Mouse (Mus musculus) forebrain, embryonic 14.5 days (tissue): ENCODE results near the gene Fxyd6. TPM values are rescaled to one million over a fixed set of nuclear protein-coding genes. Genes with fewer than 3 reads are reported as not detected.

Experiments used
- ATAC-seq: fragments of 200-750 bp; cut with Nextera tagmentation; 2 replicates; pipeline ENCODE4 v1.8.0; 2017; ENCODE audit warnings: mild to moderate bottlenecking, moderate library complexity
- DNase-seq: peaks from one replicate; pipeline ENCODE4 v3.0.0-alpha.2; 2015; ENCODE audit warnings: low spot score
- H3K27ac ChIP-seq: fragments of 300-500 bp; sonication (generic); 2 replicates; pipeline ENCODE4 v1.5.1; 2014; ENCODE audit warnings: low read depth, mild to moderate bottlenecking, control low read depth, low read length, moderate library complexity
- H3K27me3 ChIP-seq: fragments of 300-500 bp; sonication (generic); replicated peaks from 2 replicates; pipeline ENCODE4 v1.6.1; 2014; ENCODE audit warnings: low read length, control low read depth, mixed read lengths; ENCODE audit not compliant: control insufficient read depth, insufficient read depth
- H3K36me3 ChIP-seq: fragments of 300-500 bp; sonication (generic); 2 replicates; pipeline ENCODE4 v1.6.1; 2014; ENCODE audit warnings: low read length, control low read depth; ENCODE audit not compliant: control insufficient read depth, insufficient read depth
- H3K4me1 ChIP-seq: fragments of 300-500 bp; sonication (generic); 2 replicates; pipeline ENCODE4 v1.6.1; 2014; ENCODE audit warnings: antibody characterized with exemption, low read length, control low read depth; ENCODE audit not compliant: control insufficient read depth, insufficient read depth
- H3K4me2 ChIP-seq: fragments of 300-500 bp; sonication (generic); 2 replicates; pipeline ENCODE4 v1.6.1; 2014; ENCODE audit warnings: mild to moderate bottlenecking, control low read depth, low read length
- H3K4me3 ChIP-seq: fragments of 300-500 bp; sonication (generic); 2 replicates; pipeline ENCODE4 v1.5.1; 2014; ENCODE audit warnings: low read depth, low read length, control low read depth
- H3K9ac ChIP-seq: fragments of 300-500 bp; sonication (generic); 2 replicates; pipeline ENCODE4 v1.6.1; 2014; ENCODE audit warnings: mild to moderate bottlenecking, low read length, control low read depth, moderate library complexity
- H3K9me3 ChIP-seq: fragments of 300-500 bp; sonication (generic); replicated peaks from 2 replicates; pipeline ENCODE4 v1.6.1; 2016; ENCODE audit warnings: low read length, control low read depth, mixed read lengths; ENCODE audit not compliant: control insufficient read depth
- WGBS: fragments of 180-500 bp; shearing (Covaris S2); extraction: QIAGEN DNeasy Blood & Tissue Kit; methylation state at CpG from one replicate; pipeline ENCODE4 v1.1.7; 2014; 5-methylcytosine and 5-hydroxymethylcytosine counted together
- polyA plus RNA-seq: library from polyadenylated mRNA; unstranded; fragments of >200 nt; fragmentation: Nextera tagmentation; extraction: Ambion mirVana; gene quantifications from 2 replicates; pipeline ENCODE4 v1.2.1, GENCODE M21; 2014

Fxyd6 gene
- polyA plus RNA-seq, 1 experiment from 2014 or later, result 355 TPM

DNA sequence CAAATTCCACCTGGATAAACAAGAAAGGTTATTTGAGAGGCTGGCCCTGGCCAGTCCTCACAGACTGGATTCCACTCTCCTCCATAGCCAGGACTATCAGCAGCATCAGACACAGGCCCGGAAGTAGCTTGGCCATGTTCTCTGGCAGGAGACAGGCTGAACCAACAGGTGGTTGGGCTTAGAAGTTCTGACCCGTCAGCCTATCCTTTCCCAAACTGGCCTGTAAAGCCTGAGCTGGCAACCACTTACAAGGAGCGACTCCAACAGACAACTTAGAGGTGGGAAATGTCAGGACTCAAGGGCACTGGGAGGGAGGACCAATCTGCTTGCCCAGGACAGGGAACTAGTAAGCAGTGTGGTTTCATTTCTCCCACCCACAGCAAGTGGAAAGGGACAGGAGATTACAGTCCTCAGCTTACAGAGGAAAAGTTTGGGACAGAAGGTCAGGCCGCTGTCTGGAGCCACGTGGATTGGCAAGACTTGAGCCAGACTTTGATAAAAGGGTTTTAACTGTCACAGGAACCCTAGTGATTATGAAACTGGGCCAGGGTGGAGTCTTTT, 1.6 kb upstream of the Fxyd6 start:
- ATAC-seq, result no peak
- H3K4me1 ChIP-seq, result peaks cover 9% of the 10 kb centered on the region
- H3K36me3 ChIP-seq, result no peaks in the 10 kb centered on the region
- H3K4me3 ChIP-seq, result no peak overlapping the region
- H3K27ac ChIP-seq, result no peak overlapping the region
- no peaks in the 10 kb centered on the region for H3K27me3 ChIP-seq
- DNase-seq, result no peak
- H3K9ac ChIP-seq, result no peak overlapping the region
- 86% methylated on average over 5 of the region's 5 CpGs for WGBS
- no peaks in the 10 kb centered on the region for H3K9me3 ChIP-seq
- H3K4me2 ChIP-seq, result no peak overlapping the region

DNA sequence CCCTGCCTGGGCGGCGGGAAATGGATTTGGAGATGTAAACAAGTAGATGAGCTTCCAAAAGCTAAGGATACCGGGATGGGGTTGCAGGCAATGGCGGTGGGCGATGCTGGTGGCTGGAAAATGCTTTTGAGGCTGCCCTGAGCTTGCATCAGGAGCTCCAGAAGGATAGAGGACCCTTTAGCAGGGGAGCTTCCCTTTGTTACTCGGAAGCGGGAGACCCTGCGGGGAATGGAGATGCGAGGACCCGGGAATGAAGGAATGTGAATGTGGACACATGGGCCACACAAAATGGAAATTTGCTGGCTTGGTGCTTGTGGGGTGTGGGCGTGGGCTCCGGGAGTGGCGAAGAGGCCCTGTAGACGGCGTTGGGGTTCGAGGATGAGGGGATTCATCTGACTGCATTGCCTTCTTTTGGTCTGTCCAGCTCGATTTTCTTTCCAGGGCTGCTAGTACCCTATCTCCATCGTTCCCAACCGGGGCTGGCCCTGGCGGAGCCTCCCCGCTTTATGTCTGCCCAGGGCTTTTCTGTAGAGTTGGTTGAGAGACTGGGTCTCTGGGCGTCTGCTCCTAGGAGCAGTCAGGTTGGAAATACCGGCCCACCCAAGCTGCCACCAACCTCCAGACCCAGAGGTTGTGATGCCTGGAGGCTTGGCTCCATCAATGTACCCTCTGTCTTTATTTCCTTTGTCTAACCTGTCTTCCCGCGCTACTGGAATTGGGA, 791 bp downstream of the Fxyd6 start:
- Histone ChIP-seq H3K27me3 (no peaks in the 10 kb centered on the region), H3K4me1 (peaks cover 9% of the 10 kb centered on the region), H3K36me3 (peaks cover 5% of the 10 kb centered on the region; the same call in 1 of the 2 replicates), H3K4me3 (peak overlapping the region; percentile 73), H3K9me3 (no peaks in the 10 kb centered on the region), H3K27ac (peak overlapping the region; percentile 86), H3K9ac (peak overlapping the region; percentile 81), H3K4me2 (peak overlapping the region; percentile 76)
- peak; percentile 46 for DNase-seq
- 2% methylated on average over 25 of the region's 25 CpGs for WGBS
- ATAC-seq, result peak; percentile 49

DNA sequence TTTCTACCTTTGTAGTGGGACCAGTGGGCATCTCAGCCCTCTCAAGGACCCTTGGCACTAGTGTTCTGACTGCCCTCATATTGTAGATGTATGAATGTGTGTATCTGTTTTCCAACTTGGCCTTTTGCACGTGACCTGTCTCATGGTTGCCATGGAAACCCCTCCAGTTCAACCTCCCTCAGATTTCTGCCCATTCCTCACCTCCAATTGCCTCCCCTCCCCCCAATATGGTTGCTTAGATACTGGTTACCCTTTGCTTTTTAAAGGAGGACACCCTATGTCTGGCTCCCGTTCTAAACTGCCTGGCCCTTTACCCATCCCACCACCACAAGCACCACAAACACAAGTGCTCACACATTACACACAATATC, 1.3 kb downstream of the Fxyd6 start:
- peak; percentile 85 for DNase-seq
- WGBS, result 7% methylated on average over 2 of the region's 2 CpGs
- peak overlapping the region; percentile 76 for H3K4me2 ChIP-seq

DNA sequence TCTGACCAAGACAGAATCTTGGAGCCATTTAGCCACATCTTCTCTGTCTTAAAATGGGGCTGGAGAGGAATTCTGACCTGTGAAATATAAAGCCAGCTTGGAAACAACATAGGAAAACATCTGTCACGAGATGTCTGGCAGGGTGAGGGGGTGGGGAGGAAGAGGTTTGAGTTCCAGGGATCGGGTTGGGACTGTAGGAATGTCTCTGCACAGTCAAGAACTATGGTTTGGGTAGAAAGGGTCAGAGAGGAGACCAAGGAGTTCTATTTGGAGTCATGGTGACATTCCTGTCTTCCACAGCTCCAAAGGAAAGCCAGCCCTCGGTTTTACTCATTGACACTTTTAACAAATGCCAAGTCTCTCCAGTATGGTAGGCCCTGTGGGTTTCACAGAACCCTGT, 3.9 kb downstream of the Fxyd6 start:
- H3K4me1 ChIP-seq, result peaks cover 13% of the 10 kb centered on the region
- no peaks in the 10 kb centered on the region for H3K27me3 ChIP-seq
- H3K4me2 ChIP-seq, result no peak overlapping the region
- peaks cover 14% of the 10 kb centered on the region; the same call in 1 of the 2 replicates for H3K36me3 ChIP-seq
- DNase-seq (no peak), ATAC-seq (no peak)
- H3K4me3 ChIP-seq, result no peak overlapping the region
- H3K9me3 ChIP-seq, result no peaks in the 10 kb centered on the region
- 92% methylated on average over 3 of the region's 3 CpGs for WGBS
- H3K27ac ChIP-seq, result no peak overlapping the region
- no peak overlapping the region for H3K9ac ChIP-seq

More for the DNA sequence above, 1.3 kb downstream of the Fxyd6 start:
- no peaks in the 10 kb centered on the region for H3K9me3 ChIP-seq
- H3K4me1 ChIP-seq, result peaks cover 9% of the 10 kb centered on the region
- peak; percentile 44 for ATAC-seq
- H3K36me3 ChIP-seq, result peaks cover 8% of the 10 kb centered on the region; the same call in 1 of the 2 replicates
- H3K27ac ChIP-seq, result peak overlapping the region; percentile 86
- no peaks in the 10 kb centered on the region for H3K27me3 ChIP-seq
- H3K4me3 ChIP-seq, result peak overlapping the region; percentile 73
- peak overlapping the region; percentile 81 for H3K9ac ChIP-seq

DNA sequence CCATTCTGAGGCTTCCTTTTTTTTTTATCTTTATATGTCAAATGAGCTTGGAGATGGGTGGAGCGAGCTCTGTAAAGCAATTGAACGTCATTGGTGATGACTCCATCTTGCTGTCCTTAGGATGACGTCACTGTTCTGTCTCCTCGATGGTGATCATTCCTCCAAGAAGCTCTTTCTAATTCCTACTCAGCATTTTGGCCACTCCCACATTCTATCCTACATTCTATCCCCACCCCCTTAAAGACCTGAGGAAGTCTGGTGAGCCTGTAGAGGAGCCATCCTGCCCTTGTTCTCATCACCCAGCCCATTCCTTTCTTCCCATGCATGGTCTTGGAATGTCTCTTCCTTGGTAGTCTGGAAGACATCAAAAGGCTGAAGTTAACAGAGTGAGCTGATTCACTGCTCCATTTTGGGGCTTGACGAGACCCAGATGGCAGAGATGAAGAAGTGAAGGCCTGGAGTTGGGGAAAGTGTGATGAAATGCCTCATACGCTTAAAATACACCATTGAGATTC, 5.1 kb downstream of the Fxyd6 start:
- H3K9ac ChIP-seq, result no peak overlapping the region
- H3K27me3 ChIP-seq, result no peaks in the 10 kb centered on the region
- DNase-seq (no peak), ATAC-seq (no peak)
- no peak overlapping the region for H3K4me2 ChIP-seq
- peaks cover 17% of the 10 kb centered on the region for H3K4me1 ChIP-seq
- H3K36me3 ChIP-seq, result peaks cover 14% of the 10 kb centered on the region; the same call in 1 of the 2 replicates
- H3K9me3 ChIP-seq, result no peaks in the 10 kb centered on the region
- H3K4me3 ChIP-seq, result no peak overlapping the region
- WGBS, result 97% methylated on average over 6 of the region's 6 CpGs
- no peak overlapping the region for H3K27ac ChIP-seq

DNA sequence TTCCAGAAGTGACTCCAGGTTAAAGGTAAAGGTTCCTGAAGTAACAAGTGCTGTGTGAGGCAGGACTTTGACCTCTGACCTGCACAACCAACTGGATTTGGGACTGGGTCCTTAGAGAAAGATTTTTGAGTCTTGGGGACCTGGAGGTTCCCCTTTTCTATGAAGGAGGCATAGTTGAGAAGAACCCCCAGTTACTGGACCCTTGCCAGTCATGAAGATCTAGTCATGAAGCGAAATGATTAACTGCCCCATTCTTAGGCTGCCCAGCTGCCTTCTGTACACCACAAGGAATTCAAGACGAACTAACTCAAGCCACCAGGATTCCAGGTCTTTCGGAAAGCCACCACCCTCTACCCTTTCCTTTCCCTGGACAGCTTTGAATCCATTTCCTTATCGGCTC, 6.4 kb downstream of the Fxyd6 start:
- no peaks in the 10 kb centered on the region for H3K9me3 ChIP-seq
- peaks cover 18% of the 10 kb centered on the region; the same call in 1 of the 2 replicates for H3K36me3 ChIP-seq
- H3K4me2 ChIP-seq, result no peak overlapping the region
- ATAC-seq, result no peak
- DNase-seq, result no peak
- H3K27me3 ChIP-seq, result no peaks in the 10 kb centered on the region
- H3K27ac ChIP-seq, result no peak overlapping the region
- H3K9ac ChIP-seq, result no peak overlapping the region
- 82% methylated on average over 4 of the region's 4 CpGs for WGBS
- H3K4me3 ChIP-seq, result no peak overlapping the region
- peaks cover 31% of the 10 kb centered on the region for H3K4me1 ChIP-seq

DNA sequence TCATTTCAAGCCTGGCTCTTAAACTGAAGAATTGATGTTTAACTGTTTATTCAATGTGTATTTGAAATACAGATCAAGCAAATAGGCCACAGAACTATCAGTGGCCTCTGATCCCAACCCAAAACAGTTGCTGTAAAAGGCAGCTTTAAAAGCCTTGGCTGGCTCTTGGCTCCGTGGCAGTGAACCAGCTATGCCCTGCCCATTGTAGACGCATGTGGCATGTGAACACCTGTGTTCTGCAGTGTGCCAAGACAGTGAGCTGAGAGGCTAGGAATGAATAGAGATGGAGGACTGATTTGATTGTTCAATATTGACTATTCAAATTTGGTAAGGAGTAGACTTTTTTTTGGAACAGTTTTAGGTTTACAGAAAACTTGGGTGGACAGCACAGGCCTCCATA, 6.9 kb downstream of the Fxyd6 start:
- WGBS, result 58% methylated on average over 2 of the region's 2 CpGs
- peaks cover 30% of the 10 kb centered on the region for H3K4me1 ChIP-seq
- H3K36me3 ChIP-seq, result peaks cover 18% of the 10 kb centered on the region; the same call in 1 of the 2 replicates
- H3K4me2 ChIP-seq, result no peak overlapping the region
- DNase-seq (no peak), ATAC-seq (no peak)
- H3K9me3 ChIP-seq, result no peaks in the 10 kb centered on the region
- no peak overlapping the region for H3K9ac ChIP-seq
- H3K27me3 ChIP-seq, result no peaks in the 10 kb centered on the region
- H3K4me3 ChIP-seq, result no peak overlapping the region
- H3K27ac ChIP-seq, result no peak overlapping the region

DNA sequence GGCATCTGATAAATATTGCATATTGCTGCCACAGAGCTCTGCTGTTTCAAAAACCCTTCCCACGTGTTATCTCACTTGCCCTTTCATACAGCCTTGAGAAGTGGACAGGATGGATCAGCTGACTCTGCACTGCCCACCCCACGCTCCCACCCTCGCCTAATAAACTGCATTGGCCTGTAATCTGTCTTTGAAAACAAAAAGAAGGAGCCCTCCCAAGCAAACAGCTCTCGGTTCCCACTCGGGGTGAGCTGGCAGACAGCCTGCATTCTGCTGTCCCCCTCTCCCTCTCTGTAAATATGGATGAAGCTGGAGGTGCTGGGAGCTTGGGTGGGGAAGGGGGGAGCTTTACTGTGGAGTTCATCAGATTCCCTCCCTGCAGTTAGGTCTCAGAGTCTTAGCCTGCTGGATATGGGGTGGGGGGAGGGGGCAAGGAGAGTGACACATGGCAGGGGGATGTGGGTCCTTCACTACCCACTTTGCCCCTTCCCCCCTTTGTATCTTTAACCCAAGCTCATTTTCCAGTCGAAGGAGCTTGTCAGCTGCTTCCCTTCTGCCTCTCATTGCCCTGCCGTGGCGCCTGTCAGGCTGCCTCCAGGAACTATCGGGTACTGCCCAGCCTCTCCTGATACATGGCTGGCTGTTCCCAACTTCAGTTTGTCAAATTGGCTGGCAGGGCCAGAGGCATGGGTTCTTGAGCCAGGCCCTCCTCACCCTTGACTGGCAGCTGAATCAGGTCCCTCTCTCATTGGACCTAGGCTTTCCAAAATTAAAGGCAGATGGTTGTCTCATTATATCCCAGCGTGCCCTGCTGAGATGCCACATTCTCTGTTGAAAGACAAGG, 10.6 kb downstream of the Fxyd6 start:
- no peaks in the 10 kb centered on the region for H3K9me3 ChIP-seq
- H3K4me3 ChIP-seq, result no peak overlapping the region
- H3K4me2 ChIP-seq, result peak overlapping the region; percentile 22; the same call in 1 of the 2 replicates
- H3K27me3 ChIP-seq, result no peaks in the 10 kb centered on the region
- WGBS, result 20% methylated on average over 10 of the region's 10 CpGs
- peaks cover 32% of the 10 kb centered on the region for H3K4me1 ChIP-seq
- H3K27ac ChIP-seq, result peak overlapping the region; percentile 83
- H3K36me3 ChIP-seq, result peaks cover 14% of the 10 kb centered on the region; the same call in 1 of the 2 replicates
- ATAC-seq (peak; percentile 72), DNase-seq (peak; percentile 67)
- H3K9ac ChIP-seq, result peak overlapping the region; percentile 30; the same call in 1 of the 2 replicates
